Mouse (Mus musculus) right cerebral cortex, postnatal 4 days (tissue): ENCODE measurements at regions not wholly inside any gene's neighbourhood (a gene's known extent, or its start where the extent isn't known, plus 50 kb on each side); places are given as distances from the start of the nearest gene placed in this dataset.

Experiments
- DNase-seq: peaks from one replicate; pipeline ENCODE4 v3.0.0-alpha.2; 2022

DNA sequence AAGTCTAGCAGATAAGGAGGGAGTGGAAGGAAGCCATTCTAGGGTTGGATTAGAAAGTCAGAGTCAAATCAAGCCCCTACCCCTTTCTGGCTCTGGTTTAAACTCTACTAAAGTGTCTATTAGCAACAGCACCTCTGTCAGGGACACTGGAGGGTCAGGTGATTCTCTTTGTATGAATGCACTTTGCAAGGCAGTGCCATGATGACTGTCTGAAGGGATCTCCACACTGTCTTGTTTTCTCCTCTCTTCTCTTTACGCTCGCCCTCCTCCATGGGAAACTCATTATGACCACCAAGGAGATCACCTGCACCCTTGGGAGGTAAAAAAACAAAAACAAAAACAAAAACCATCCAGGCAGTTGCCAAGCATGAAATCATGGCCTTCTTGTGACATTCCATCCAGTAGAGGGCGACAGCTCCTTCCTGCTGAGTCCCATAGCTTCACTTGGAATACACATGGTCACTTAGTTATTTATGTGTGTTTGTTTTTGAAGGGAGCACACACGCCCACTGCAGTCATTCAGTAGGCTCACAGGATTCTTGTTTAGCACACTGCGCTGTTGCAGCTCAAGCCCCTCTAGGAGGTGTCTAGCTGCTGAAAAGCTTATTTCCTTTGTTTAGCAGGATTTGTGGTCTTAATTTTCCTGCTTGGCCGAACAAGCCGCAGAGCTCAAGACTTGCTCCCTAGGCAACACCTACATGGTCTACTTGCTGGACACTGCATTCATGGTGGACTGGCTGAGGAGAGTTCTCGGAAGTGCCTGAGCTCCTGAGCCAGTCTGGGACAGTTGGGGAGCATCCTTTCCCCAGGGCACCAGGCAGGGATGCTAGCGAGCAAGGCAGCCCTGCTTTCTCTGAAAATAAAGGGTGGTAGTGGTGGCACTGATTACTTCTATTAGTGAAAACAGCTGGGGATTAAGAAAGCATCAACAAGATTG is 195.2 kb upstream of the Bmper start:
- peak; percentile 69 for DNase-seq

DNA sequence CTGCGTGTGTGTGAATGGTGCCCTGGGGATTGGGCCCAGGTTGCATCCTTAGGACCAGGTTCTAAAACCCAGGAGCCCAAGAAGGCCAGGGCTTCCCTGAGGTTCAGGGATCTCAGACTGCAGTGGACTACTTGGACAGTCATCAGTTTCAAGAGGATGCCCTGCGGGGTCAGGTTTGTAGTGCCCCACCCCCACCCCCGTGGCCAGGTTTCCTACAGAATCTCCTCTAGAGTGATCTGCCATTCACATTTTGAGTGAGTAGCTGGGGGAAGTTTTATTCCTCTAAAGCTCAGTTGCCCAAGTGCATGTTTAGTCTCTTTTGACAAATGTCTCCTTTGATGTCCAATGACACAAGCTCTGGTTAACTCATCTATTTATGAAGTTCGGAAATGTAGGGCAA is 193.5 kb upstream of the Bmper start:
- DNase-seq, result no peak

DNA sequence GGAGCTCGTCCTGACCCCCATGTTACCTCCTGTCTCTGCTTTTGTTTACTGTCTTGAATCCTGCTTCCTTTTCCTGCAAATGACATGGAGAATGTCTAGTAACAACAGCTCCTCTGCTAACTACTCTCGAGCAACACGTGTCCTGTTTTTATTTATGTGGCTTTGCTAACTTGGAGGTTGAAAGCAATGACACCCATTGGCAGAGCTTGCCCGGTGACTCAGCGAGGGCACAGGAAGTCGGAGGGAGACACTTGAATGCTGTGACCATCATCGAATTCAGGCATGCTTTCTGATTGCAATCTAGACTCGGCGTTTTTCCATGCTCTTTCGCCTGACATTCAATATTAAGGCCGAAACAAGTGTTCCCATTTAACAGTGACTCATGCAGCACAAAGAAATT is 192.7 kb upstream of the Bmper start:
- no peak for DNase-seq

DNA sequence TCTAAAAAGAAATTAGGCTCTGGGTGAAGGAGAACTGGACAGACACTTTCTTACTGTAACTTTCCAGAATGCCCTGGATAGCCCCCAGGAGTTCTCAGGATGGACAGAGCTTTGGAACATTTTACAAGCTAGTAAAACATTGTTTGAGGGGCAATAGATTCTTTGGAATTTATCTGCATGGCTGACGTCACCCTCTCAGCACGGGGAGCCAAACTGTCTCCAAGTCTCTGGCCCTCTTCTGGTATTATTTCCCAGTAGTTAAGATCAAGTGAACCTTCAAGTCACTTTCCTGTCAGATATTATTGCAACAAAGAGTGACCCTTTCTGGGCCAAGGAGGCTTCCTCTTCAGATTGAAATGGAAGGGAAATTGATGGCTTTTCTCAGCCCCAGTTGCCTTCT is 192.3 kb upstream of the Bmper start:
- no peak for DNase-seq

GRCm38 (mm10) chr9:23031916-23032315 is 191.0 kb upstream of the Bmper start:
- DNase-seq, result no peak

GRCm38 (mm10) chr9:23035306-23035705 is 187.6 kb upstream of the Bmper start:
- DNase-seq, result no peak

- DNase-seq, result peak; percentile 5
These were observed 186.8 kb upstream of the Bmper start for GRCm38 (mm10) chr9:23035901-23036610.

DNA sequence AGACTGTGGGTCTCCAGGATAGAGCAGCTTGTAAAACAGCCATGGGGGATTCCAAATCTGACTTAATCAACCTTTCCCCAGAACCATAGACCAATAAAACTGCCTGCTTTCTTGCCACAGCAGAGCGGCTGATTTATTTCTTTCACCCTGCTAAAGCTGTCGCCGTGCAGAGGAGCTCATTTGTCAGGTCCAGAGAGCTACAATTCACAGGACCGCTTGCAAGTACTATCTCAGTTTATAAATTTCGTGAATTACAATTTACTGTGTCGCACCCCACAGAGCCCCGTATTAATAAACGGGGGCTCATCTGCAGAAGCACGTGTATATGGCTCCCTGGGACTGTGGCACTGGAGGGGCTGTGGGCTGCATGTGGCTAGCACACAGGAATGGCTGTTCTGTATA is 185.4 kb upstream of the Bmper start:
- no peak for DNase-seq

- no peak for DNase-seq
These were observed 183.3 kb upstream of the Bmper start for GRCm38 (mm10) chr9:23039588-23039987.

DNA sequence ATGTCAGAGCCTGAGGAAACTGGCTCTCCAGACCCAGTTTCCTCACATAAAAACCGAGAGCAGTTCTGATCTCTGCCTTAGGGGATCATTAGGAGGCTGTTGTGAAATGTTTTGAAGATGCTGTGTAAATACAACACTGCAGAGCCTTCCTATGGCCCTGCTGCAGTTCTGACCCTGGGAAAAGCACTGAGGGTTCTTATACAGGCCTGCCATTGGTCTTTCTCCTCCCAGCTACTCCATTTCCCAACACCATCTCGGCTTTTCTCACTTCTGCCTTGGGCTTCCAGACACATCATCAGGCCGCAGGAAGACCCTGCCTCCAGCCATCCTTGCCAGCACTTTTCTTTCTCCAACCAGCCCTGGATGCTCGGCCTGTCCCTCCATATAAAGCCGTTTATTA is 181.9 kb upstream of the Bmper start:
- no peak for DNase-seq

DNA sequence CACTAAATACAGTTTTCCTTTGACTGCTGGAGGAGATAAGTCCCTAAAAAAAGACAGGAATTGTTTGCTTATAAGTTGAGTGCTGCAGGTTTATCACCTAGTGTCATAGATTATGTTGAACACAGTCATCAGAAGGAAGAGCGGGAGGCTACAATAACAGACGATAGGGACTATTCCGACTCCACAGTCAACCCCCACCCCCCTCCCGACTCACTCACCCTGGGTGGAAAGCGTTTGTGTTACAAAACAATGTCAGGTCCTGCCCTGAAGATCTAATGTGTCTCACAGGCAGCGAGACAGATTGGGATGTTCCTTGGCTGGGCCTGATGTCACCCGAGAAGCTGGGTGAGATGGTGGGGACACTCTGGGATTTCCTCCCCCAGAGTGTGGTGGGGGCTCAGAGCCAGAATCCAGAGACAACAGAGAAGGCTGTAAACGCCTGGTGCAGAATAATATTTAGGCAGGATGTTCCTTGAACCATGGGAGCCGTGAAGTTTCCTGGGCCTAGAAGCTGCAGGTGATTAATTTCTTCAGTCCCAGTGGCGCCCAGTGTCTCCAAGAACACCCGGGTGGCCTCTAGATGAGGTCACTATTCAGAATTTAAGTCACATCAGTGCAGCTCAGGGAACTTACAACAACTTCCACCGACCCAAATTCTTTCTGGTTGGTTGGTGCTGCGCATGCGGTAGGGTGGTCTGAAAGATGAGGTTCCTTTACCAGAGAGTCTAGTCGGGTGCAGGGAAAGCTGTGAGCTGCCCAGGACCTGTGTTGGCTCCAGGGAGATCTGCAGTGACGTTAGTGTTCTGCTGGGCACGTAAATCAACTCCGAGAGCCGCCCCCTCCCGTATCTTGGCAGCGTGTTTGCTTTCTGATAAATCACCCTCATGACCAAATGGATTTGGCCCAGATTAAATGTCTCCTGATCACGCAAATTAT is 181.1 kb upstream of the Bmper start:
- no peak for DNase-seq

GRCm38 (mm10) chr9:23043006-23043405 is 179.9 kb upstream of the Bmper start:
- no peak for DNase-seq

GRCm38 (mm10) chr9:23045486-23045885 is 177.4 kb upstream of the Bmper start:
- DNase-seq, result no peak

- no peak for DNase-seq
These were observed 172.1 kb upstream of the Bmper start for GRCm38 (mm10) chr9:23050751-23051150.

DNA sequence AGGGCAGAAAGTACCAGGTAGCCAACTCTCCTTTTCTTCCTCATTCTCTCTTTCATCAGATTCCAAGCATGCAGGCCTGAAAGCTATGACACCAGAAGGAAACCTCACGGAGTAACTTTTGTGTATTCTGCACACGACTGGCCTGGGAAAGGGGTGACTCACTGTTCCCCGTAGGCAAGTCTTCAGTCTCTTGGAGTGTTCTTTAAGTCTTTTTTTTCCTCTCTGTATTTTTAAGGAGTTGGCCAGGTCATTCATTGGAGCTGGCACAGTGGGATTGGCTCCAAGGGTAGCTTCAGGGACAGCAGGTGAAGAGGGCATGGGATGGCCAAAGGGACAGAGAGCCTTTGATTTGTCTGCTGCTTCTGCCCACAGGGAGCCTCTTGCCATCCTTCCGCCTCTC is 163.3 kb upstream of the Bmper start:
- DNase-seq, result no peak

DNA sequence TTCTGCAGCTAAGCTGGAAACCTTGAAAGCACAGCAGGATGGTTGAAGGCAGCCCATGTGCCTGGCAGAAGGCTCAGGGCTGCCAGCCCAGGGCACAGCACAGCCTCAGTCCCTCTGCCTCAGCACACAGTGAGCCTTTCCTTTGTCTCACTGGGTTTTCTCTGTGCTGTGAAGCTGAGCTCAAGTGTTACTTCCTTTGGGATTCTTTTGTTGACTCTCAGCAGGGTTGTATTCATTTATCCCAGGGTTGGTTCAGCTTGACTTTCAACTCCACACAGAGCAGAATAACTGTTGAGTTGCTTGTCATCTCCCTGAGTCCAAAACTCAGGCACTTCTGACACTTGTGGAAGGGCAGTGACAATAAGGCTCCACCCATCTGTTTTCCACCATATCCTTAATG is 162.3 kb upstream of the Bmper start:
- DNase-seq, result no peak

GRCm38 (mm10) chr9:23061179-23061929 is 161.5 kb upstream of the Bmper start:
- no peak for DNase-seq

- no peak for DNase-seq
These were observed 160.7 kb upstream of the Bmper start for GRCm38 (mm10) chr9:23062057-23062655.

GRCm38 (mm10) chr9:23062656-23063444 is 160.0 kb upstream of the Bmper start:
- no peak for DNase-seq

DNA sequence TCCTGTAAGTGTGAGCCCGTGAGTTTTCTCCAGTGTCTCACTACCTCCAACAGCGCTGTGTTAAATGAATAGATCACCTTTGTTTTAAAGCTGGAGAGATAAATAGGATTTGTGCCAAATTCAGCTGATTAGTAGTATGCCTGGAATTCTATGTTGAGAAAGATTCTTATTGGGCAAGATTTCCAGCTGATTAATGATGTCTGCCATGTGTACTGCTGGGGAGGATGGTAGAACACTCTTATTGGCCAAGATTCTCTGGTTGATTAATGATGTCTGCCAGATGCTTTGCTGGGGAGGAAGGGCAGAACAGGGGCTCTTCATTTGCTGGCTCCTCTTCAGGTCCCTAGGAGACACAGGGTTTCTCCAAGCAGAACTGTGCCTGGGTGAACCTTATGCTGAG is 158.9 kb upstream of the Bmper start:
- no peak for DNase-seq

GRCm38 (mm10) chr9:23064811-23065210 is 158.1 kb upstream of the Bmper start:
- no peak for DNase-seq
